Mouse (Mus musculus) liver, embryonic 14.5 days (tissue): ENCODE measurements around the gene Rngtt.

Source experiments
- CTCF ChIP-seq: IDR thresholded peaks from 2 replicates; pipeline ENCODE4 v1.5.1; 2016; ENCODE audit warnings: antibody characterized with exemption, low read depth, control low read depth
- EP300 ChIP-seq: IDR thresholded peaks from 2 replicates; pipeline ENCODE4 v1.6.1; 2016; ENCODE audit warnings: antibody characterized with exemption, low read depth

- no peak for TF ChIP-seq CTCF
- TF ChIP-seq EP300 = no peak
Measured at GRCm38 (mm10) chr4:33332956-33333455, 22.9 kb downstream of the Rngtt start.
